In the genomic region with DNA sequence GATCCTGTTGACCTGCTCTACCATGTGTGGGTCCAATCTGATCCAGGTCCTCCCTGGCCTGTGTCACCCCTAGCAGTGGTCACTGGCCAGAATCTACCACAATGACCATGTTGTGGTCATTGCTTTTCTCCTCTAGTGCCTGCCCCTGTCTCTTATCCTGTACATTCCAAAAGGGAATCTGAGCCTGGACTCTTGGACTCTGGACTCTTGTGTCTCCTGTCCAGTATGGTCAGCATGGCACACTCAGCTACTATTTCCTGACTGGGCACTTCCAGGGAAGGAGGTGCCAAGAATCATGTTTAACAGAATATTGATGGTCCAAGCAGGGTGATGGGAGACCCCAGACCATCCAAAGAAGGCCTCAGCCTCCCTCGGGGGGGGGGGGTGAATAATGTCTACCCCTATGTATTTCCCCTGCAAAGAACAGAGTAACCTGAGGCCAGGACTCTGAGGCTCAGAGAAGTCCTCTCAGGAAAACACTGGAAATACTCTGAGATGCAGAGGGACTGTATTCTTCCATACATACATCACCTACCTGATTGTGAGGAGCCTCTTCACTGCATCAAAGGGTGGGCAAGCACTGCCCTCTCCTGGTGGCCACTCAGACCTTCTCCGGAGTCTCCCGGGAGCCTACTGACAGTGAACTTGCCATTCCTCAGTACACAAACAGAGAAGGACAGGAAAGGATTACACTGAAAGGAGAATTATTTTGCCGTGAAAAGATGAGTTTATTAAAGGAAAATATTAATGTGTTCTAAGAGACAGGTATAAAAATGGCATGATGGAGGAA, we compare ENCODE assay signal across 1 mouse cellular context.
TF ChIP-seq lines count a peak whose summit lies in the region.

No protein-coding gene starts in this region.

TF ChIP-seq in CH12.LX, 34 proteins besides CTCF, POLR2A, EP300 and RAD21 (continued from another document):
- no peak for TF ChIP-seq CHD1 (IDR thresholded peaks at IDR 0.05; ENCODE audit: low read depth, low read length)
- no peak for TF ChIP-seq TBP (conservative IDR thresholded peaks at IDR 0.05; ENCODE audit: low read depth, low read length)
- no peak for TF ChIP-seq USF2 (conservative IDR thresholded peaks at IDR 0.05; ENCODE audit: low read depth, low read length)
- no peak for TF ChIP-seq SMC3 (IDR thresholded peaks at IDR 0.05; ENCODE audit: low read depth, low read length)
